Mouse (Mus musculus): ENCODE data around the gene Entpd3.

Gene Entpd3

DNA sequence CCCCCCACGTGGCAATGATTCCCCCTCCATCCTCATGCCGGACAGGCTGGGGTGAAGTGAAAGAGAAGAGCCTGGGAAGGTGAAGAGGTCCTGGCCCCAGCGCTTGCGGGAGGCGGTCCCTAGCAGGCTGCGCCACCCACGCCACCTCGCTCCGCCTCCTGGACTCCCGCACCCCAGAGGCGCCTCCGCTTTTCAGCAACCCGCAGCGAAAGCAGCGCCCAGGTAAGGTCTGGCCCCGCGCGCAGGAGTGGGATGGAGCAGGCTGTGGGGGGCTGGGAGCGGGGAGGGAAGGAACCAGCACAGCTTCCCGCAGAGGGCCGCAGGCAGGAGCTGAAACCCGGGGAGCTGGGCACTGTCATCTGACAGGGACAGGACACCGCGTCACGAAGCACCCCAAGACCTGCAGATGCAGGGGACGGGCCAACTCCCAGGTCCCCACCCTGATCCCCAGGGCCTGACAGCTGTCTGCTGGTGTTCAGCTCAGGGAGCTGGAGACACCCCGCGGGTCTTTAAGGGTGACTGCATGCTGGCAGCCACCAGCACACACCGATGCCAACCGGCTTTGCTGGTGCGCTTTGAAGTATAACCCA, at the start of gene Entpd3:
Gene Entpd3, plus strand, starts transcription at position 157 of the 590 bp plus-strand sequence.
- in situ Hi-C loops (cut with MboI, MseI) = no loop called here

DNA sequence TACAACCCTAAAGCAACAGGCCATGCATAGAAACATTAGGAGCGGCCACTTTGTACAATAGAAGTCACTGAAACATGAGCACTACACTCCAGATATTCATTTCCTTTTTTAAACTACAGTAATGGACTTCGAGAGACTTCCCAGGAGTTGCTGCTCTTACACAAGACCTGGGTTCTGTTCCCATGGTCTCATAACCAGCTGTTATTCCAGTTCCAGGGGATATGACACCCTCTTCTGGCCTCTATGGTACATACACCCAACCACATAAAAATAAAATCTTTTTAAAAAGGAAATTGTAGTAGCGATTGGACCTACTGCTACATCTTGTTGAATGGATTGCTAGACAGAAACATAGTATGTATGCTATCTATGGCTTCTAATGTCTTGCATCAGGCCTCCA, 48.1 kb upstream of the Entpd3 start:
- in situ Hi-C loops (cut with MboI, MseI) = no loop called here

- in situ Hi-C loops (cut with MboI, MseI) = no loop called here
These were observed 47.6 kb upstream of the Entpd3 start, which contains the start of gene Eif1b for GRCm38 (mm10) chr9:120492010-120492399. Gene Eif1b (plus strand): TSS chr9:120492232.

DNA sequence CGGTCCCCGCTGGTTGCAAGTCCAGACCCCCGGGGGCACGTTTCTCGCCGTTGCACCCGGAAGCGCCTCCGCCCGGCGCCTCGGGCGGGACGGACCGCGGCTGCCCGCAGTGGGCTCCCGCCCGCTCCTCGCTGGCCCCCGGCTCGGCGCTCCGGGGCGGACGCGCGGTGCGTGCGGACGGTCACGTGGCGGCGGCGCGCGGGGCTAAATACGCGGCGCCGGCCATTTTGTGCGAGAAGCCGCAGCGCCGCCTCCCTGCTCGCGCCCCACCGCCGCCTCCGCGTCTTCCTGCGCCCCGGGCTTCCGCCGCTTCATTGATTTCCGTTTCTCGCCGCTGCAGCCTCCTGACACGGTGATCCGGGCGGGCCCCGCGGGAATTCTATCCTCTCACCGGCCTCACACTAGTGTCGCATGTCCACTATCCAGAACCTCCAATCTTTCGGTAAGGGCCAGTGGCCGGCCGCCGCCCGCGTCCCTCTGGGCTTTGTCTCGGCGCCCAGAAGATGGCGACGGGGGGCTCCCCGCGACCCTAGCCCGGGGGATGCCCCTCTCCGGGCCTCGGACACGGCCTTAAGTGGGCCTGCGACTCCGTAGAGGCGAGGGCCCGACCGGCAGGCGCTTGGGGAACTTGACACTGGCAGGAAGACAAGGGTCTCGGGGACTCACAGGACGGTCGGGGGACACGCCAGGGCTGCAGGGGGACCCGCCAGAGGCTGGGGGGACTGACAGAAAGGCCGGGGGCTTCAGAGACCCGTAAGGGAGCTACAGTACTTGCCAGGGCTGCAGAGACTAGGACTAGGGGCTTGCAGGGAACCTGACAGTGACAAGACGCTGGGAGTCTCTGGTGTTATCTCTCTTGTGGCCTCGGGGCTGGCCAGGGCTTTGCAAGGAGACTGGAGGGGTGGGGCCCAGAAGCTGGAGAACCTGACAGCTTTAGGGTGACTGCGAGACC, 46.9 kb upstream of the Entpd3 start:
- in situ Hi-C loops (cut with MboI, MseI) = no loop called here

DNA sequence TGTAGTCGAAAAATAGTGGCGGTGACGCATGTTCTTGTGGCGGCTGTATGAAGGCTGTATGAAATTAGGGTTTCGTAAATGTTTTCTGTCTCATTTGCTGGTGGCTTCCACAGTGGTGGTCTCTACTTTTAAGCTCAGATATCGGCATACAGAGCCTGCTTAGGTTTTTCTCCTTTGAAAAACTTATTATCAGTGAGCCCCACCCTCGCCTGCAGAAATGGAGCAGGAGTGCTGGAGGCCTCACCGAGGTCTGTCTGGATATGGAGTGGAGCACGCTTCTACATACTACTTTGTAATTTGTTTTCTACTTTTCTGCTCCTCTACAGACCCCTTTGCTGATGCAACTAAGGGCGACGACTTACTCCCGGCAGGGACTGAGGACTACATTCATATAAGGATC, 45.8 kb upstream of the Entpd3 start:
- in situ Hi-C loops (cut with MboI, MseI) = no loop called here

DNA sequence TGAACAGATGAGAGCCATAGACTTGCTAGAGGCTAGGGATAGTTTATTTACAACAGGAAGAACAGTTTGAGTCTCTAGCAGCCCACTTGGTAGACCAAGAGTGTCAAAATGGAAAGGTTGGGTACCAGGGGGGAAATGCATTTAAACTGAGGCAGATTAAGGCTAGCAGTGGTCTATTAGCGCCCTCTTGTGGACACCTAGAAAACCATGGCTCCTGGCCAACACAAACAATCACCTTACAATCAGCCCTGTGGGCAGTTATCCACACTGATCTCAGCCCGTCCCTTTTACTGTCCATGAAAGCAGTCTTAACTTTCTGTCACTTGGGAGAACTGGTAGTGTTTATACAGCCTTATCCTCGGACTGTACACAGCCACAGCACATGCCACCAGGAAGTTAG, 42.9 kb upstream of the Entpd3 start:
- in situ Hi-C loops (cut with MboI, MseI) = no loop called here

GRCm38 (mm10) chr9:120497983-120498382, 41.6 kb upstream of the Entpd3 start:
- in situ Hi-C loops (cut with MboI, MseI) = no loop called here

DNA sequence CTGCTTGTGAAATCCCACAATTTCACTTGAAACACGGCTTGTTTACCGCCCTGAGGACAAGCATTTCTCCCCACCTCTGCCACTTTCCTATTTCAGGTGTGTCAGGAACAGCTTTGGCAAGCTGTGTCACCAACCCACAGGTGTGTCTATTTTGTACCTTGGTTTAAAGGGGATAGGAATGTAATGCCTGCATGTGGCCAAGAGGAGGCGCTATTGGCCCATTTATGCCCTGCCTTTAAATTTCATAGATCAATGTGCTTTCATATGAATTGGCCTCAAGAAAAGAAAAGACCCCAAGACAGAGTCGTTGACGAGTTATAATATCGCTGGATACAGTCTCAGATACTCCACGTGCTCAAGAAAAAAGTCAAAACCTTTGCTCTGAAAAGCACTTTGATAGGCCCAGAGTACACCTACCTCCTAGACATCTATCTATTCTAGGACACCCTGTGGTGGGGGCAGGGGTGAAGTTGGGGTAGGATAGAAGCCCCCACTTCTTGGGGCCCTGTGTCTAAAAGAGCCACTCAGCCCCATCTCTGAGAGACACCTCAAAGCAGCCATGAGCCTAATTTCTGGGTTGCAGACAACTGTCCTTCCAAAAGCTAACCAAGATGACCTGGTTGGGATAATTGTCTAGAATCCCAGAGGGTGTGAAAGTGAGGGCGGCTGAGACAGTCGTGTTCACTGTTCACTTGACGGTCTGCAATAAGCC, 38.3 kb upstream of the Entpd3 start:
- in situ Hi-C loops (cut with MboI, MseI) = loop anchor here (5.0 kb wide), 2 partner anchors 69 to 86 kb away; no protein-coding TSS in a partner anchor

DNA sequence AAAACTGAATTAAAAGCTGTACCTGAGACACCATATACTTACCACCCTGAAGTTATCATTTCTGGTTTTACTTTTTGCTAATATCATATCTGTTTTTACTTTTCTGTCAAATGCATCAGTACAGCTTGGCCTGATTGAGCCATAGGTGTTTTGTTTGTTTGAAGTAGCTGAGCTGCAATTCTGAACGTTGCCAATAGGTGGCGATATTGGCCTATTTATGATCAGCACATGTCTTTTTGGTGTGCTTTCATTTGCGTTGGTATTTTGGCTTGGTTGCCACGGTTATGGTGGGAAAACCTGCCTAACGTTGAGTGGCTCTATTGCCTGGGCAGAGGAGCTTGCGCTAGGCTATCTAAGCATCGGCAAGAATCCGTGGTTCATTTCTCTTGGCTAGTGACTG, 37.6 kb upstream of the Entpd3 start:
- in situ Hi-C loops (cut with MboI, MseI) = loop anchor here (5.0 kb wide), 2 partner anchors 70 to 85 kb away; no protein-coding TSS in a partner anchor

- in situ Hi-C loops (cut with MboI, MseI) = loop anchor here (5.0 kb wide), 2 partner anchors 72 to 83 kb away; no protein-coding TSS in a partner anchor
These were observed 35.2 kb upstream of the Entpd3 start for GRCm38 (mm10) chr9:120504423-120504822.

DNA sequence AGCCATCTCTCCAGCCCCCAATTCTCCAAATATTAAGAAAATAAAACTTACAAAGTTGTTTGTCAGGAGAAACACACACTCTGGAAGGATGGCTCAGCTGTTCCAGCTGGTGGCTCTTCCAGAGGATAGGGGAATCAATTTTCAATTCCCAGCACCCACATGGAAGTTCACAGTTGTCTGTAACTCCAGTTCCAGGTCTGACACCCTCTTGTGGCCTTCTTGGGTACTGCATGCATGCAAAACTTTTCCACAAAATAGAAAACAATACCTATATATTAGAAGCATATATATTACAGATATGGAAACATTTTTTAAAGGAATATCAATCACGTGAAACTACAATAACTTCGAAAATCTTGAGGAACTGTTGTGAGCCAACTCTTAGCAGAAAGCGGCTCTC, 27.8 kb upstream of the Entpd3 start:
- in situ Hi-C loops (cut with MboI, MseI) = no loop called here

DNA sequence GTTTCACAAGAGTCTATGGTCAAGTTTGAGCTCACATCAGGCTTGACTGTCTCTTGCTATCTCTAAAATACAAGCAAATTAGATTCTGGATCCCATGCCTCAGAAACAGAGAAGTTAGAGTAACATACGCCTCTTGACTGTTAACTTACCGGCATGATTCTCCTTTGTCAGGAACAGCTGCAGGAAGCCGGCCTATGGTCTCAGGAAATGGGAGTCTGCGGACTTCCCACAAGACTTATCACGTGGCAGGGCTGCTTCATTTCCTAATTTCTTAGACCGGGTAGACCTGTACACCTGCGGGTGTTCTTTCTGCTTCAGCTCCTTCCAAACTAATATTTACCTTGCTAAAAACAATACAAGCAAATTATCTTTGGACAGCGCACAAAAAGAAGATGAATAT, 22.9 kb upstream of the Entpd3 start:
- in situ Hi-C loops (cut with MboI, MseI) = no loop called here

- in situ Hi-C loops (cut with MboI, MseI) = no loop called here
These were observed 20.7 kb upstream of the Entpd3 start for GRCm38 (mm10) chr9:120518946-120519345.

DNA sequence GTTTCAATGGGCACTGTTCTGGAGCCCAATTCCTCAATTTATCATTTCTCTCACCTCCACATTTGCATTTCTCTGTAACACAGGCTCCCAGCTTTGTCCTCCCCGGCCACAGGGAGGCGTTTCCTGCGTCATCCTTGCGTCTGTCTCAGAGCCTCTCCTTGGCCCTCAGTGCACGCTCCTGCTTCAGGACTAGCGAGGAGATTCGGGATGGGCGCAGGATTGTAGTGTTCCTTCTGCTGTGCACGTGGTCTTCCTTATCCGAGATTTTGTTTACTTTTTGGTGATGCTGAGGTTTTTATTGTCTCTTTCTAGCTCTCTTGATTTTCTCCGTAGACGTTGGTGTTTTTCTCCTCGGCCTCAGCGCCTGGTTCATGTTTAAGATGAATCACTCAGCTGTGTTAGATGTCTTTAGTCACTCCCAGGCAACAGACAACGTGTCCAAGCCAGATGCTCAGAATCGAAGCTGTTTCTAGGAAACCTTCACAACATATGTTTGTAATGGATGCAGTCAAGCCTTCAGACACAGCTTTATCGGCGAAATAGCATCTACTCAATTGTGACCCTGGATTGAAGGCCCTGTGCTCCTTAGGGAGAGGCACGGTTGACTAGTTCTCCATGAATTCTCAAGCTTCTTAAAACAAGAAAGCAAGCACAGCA, 20.0 kb upstream of the Entpd3 start:
- in situ Hi-C loops (cut with MboI, MseI) = no loop called here

- in situ Hi-C loops (cut with MboI, MseI) = no loop called here
These were observed 18.5 kb upstream of the Entpd3 start for GRCm38 (mm10) chr9:120521161-120521560.

DNA sequence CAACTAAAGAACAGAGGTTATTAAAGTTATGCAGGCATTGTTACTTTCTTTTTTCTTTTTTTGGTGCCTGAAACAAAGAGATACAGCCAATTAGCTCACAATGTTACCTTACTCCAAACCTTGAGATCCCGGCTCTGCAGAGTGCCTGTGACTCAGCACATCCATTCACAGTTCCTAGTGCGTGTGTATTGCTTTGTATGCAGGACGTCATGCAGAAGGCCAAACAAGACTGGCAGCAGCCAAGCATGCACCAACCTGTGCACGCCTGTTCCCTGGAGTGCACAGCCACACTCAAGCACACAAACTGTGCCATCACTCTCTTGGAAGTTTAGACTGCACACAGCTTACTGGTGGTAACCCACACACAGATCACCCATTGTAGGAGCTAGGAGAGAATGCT, 12.3 kb upstream of the Entpd3 start:
- in situ Hi-C loops (cut with MboI, MseI) = no loop called here

GRCm38 (mm10) chr9:120527919-120528318, 11.7 kb upstream of the Entpd3 start:
- in situ Hi-C loops (cut with MboI, MseI) = no loop called here

GRCm38 (mm10) chr9:120528815-120529510, 10.7 kb upstream of the Entpd3 start:
- in situ Hi-C loops (cut with MboI, MseI) = no loop called here

DNA sequence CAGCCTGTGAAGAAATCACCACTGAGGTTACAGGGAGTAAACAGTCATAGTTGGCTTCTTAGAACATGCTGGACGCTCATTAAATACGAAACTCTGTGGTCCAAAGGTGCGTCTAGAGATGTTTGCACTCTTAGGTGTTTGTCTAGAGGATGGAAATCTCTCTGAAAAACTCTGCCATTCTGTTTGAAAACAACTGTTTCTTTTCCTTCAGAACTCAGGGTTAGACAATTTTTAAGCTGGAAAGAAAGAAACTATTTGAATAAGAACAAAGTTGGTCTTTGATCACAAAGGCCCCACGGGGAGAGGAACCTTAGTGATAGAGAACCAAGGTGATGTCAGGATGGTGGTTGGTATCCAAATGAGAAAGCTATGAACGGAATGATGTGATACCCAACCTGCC, 9.1 kb upstream of the Entpd3 start:
- in situ Hi-C loops (cut with MboI, MseI) = no loop called here

DNA sequence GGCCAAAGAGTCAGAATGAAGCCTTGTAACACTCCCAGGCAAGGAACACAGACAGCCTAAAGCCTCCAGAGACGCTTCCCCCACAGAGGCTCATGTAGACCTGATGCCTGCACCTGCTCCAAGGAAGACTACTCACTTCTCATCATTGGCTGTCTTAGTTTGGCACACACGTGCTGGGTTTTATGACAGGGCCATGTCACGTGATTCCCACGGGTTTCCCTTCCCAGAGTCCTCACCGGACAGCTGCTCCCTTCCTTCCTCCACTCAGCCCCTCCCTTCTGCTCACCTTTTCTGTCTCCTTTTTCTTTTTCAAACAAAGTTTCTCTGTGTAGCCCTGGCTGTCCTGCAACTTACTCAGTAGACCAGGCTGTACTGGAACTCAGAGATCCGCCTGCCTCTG, 7.6 kb upstream of the Entpd3 start:
- in situ Hi-C loops (cut with MboI, MseI) = no loop called here

- in situ Hi-C loops (cut with MboI, MseI) = no loop called here
These were observed 6.9 kb upstream of the Entpd3 start for GRCm38 (mm10) chr9:120532691-120533090.
